Mouse (Mus musculus): ENCODE data around the gene Mrpl53. TPM values are rescaled to one million over a fixed set of nuclear protein-coding genes. Genes with fewer than 3 reads are reported as not detected.

Mrpl53 gene
- total RNA-seq, 1 experiment from 2014 or later = 112 TPM

GRCm38 (mm10) chr6:83121863-83122710 is 13.2 kb downstream of the Mrpl53 start:
- no peak for DNase-seq

- no peak for DNase-seq
Observed at GRCm38 (mm10) chr6:83122961-83123360, 14.1 kb downstream of the Mrpl53 start.

GRCm38 (mm10) chr6:83124851-83125312 is 16.0 kb downstream of the Mrpl53 start:
- peak; percentile 87 for DNase-seq

- DNase-seq = no peak
Observed at GRCm38 (mm10) chr6:83125331-83125730, 16.5 kb downstream of the Mrpl53 start, which contains the start of gene Ino80b. Ino80b (minus strand) TSS chr6:83125431.

GRCm38 (mm10) chr6:83127419-83127818 is 18.6 kb downstream of the Mrpl53 start:
- no peak for DNase-seq

- DNase-seq = no peak
Observed at GRCm38 (mm10) chr6:83131469-83132034, 22.7 kb downstream of the Mrpl53 start.

GRCm38 (mm10) chr6:83132176-83132919 is 23.5 kb downstream of the Mrpl53 start:
- no peak for DNase-seq

GRCm38 (mm10) chr6:83134226-83134625 is 25.4 kb downstream of the Mrpl53 start:
- DNase-seq = no peak

GRCm38 (mm10) chr6:83134951-83135513 is 26.2 kb downstream of the Mrpl53 start, which contains the start of gene Rtkn:
Rtkn (plus strand) TSS chr6:83135463.
- DNase-seq = no peak

- DNase-seq = peak; percentile 40
Observed at GRCm38 (mm10) chr6:83135571-83136161, 26.8 kb downstream of the Mrpl53 start.

GRCm38 (mm10) chr6:83136291-83136880 is 27.5 kb downstream of the Mrpl53 start:
- no peak for DNase-seq

- peak; percentile 72 for DNase-seq
Observed at GRCm38 (mm10) chr6:83136881-83137575, 28.2 kb downstream of the Mrpl53 start.

- DNase-seq = peak; percentile 90
Observed at GRCm38 (mm10) chr6:83137576-83137950, 28.7 kb downstream of the Mrpl53 start.

GRCm38 (mm10) chr6:83138056-83138455 is 29.2 kb downstream of the Mrpl53 start:
- DNase-seq = no peak

GRCm38 (mm10) chr6:83140044-83140443 is 31.2 kb downstream of the Mrpl53 start:
- no peak for DNase-seq

GRCm38 (mm10) chr6:83141636-83142035 is 32.8 kb downstream of the Mrpl53 start:
- DNase-seq = no peak

- no peak for DNase-seq
Observed at GRCm38 (mm10) chr6:83142211-83142731, 33.4 kb downstream of the Mrpl53 start.

GRCm38 (mm10) chr6:83142886-83143285 is 34.0 kb downstream of the Mrpl53 start:
- DNase-seq = no peak

GRCm38 (mm10) chr6:83145209-83145608 is 36.4 kb downstream of the Mrpl53 start:
- DNase-seq = no peak

- no peak for DNase-seq
Observed at GRCm38 (mm10) chr6:83145805-83146204, 37.0 kb downstream of the Mrpl53 start.

- DNase-seq = peak; percentile 32
Observed at GRCm38 (mm10) chr6:83147280-83147679, 38.4 kb downstream of the Mrpl53 start.

All from adrenal gland, postnatal 25 days (tissue).